In genomic region chr14:27235897-27236553, GRCm38 (mm10) we compare ENCODE assay signal across 13 mouse cellular contexts.
DNase-seq lines count a peak whose midpoint lies in the region; ATAC-seq and TF ChIP-seq lines count a peak whose summit lies in the region.
"Had no signal": no experiment of that assay in that cellular context is flagged by ENCODE, and none has a peak within 500 bp of the region (broad histone marks: within the 10 kb centered on the region; RNA-seq: fewer than 3 reads in every experiment).

No protein-coding gene starts in this region.

- no peak; the same call in 1 of the 2 replicates for TF ChIP-seq CTCF in lung, postnatal 0 days (IDR thresholded peaks at IDR 0.05)

- H3K4me1 ChIP-seq in hindbrain, embryonic 10.5 days (replicated peaks): peaks cover 20% of the 10 kb centered on the region
- peaks cover 2% of the 10 kb centered on the region; the same call in 1 of the 2 replicates for H3K4me1 ChIP-seq in hindbrain, embryonic 12.5 days
- peaks cover 5% of the 10 kb centered on the region for H3K4me1 ChIP-seq in lung, postnatal 0 days (ENCODE audit: insufficient read depth, low read depth, low read length)
- H3K4me1 ChIP-seq in forebrain, embryonic 13.5 days: no peaks in the 10 kb centered on the region

- H3K4me3 ChIP-seq in hindbrain, embryonic 10.5 days: no peak overlapping the region
- no peak overlapping the region for H3K4me3 ChIP-seq in hindbrain, embryonic 12.5 days
- no peak overlapping the region for H3K4me3 ChIP-seq in lung, postnatal 0 days (ENCODE audit: low read depth, low read length)
- H3K4me3 ChIP-seq in forebrain, embryonic 13.5 days: no peak overlapping the region
- H3K4me3 ChIP-seq: forebrain, embryonic 10.5 days had no signal

- no peaks in the 10 kb centered on the region for H3K27me3 ChIP-seq in hindbrain, embryonic 10.5 days (ENCODE audit: insufficient read depth, poor library complexity, severe bottlenecking)
- H3K27me3 ChIP-seq in hindbrain, embryonic 12.5 days: no peaks in the 10 kb centered on the region
- no peaks in the 10 kb centered on the region for H3K27me3 ChIP-seq in lung, postnatal 0 days (replicated peaks; ENCODE audit: insufficient read depth, low read length)
- no peaks in the 10 kb centered on the region for H3K27me3 ChIP-seq in forebrain, embryonic 13.5 days

- no peak for TF ChIP-seq EP300 in lung, postnatal 0 days (IDR thresholded peaks at IDR 0.05)

- peak; percentile 25 for DNase-seq in CD4-positive, CD25-positive, alpha-beta regulatory T cell, adult 2 months (ENCODE audit: low read depth, low spot score)
- DNase-seq in hindbrain, embryonic 10.5 days (ENCODE audit: low spot score): no peak
- no peak for DNase-seq in lung, postnatal 0 days (ENCODE audit: low spot score)
- DNase-seq in lung, adult 18-20 months: no peak
- DNase-seq in naive thymus-derived CD4-positive, alpha-beta T cell, adult 2 months (ENCODE audit: low read depth): peak; percentile 44
- DNase-seq: adrenal gland, adult 2 months; cerebellum, adult 9-10 months had no signal

- 75% methylated on average over 6 of the region's 6 CpGs for WGBS in hindbrain, embryonic 10.5 days
- WGBS in hindbrain, embryonic 12.5 days: 69% methylated on average over 6 of the region's 6 CpGs
- 58% methylated on average over 6 of the region's 6 CpGs for WGBS in lung, postnatal 0 days
- 80% methylated on average over 6 of the region's 6 CpGs for WGBS in forebrain, embryonic 13.5 days

- no peak overlapping the region for H3K4me2 ChIP-seq in hindbrain, embryonic 12.5 days (replicated peaks)
- H3K4me2 ChIP-seq in lung, postnatal 0 days (replicated peaks; ENCODE audit: low read depth, low read length): no peak overlapping the region
- no peak overlapping the region for H3K4me2 ChIP-seq in forebrain, embryonic 13.5 days
- H3K4me2 ChIP-seq: liver, embryonic 11.5 days had no signal

- H3K9me3 ChIP-seq in hindbrain, embryonic 10.5 days: no peaks in the 10 kb centered on the region
- no peaks in the 10 kb centered on the region for H3K9me3 ChIP-seq in hindbrain, embryonic 12.5 days (replicated peaks)
- no peaks in the 10 kb centered on the region for H3K9me3 ChIP-seq in lung, postnatal 0 days (ENCODE audit: low read length)
- H3K9me3 ChIP-seq in forebrain, embryonic 13.5 days (replicated peaks): no peaks in the 10 kb centered on the region
- H3K9me3 ChIP-seq: forebrain, embryonic 10.5 days had no signal

- peak overlapping the region; percentile 53 for H3K27ac ChIP-seq in hindbrain, embryonic 10.5 days
- H3K27ac ChIP-seq in hindbrain, embryonic 12.5 days: no peak overlapping the region
- 0 out of 2 replicates have a peak overlapping the region, but pooled peaks have one; percentile 16 for H3K27ac ChIP-seq in lung, postnatal 0 days (ENCODE audit: low read length)
- H3K27ac ChIP-seq in forebrain, embryonic 13.5 days: no peak overlapping the region

- no peak overlapping the region for H3K9ac ChIP-seq in hindbrain, embryonic 12.5 days
- no peak overlapping the region for H3K9ac ChIP-seq in lung, postnatal 0 days (replicated peaks; ENCODE audit: low read depth)
- no peak overlapping the region for H3K9ac ChIP-seq in forebrain, embryonic 13.5 days

- no peak for ATAC-seq in CD4-positive, CD25-positive, alpha-beta regulatory T cell, adult 4 months
- ATAC-seq in hindbrain, embryonic 12.5 days (ENCODE audit: low FRiP score): no peak
- no peak for ATAC-seq in lung, postnatal 0 days
- no peak for ATAC-seq in forebrain, embryonic 13.5 days
- ATAC-seq: midbrain, embryonic 16.5 days had no signal

- no peaks in the 10 kb centered on the region for H3K36me3 ChIP-seq in hindbrain, embryonic 10.5 days
- no peaks in the 10 kb centered on the region for H3K36me3 ChIP-seq in hindbrain, embryonic 12.5 days
- no peaks in the 10 kb centered on the region for H3K36me3 ChIP-seq in lung, postnatal 0 days (ENCODE audit: insufficient read depth, low read length)
- no peaks in the 10 kb centered on the region for H3K36me3 ChIP-seq in forebrain, embryonic 13.5 days (ENCODE audit: poor library complexity, severe bottlenecking)
- H3K36me3 ChIP-seq: forebrain, embryonic 10.5 days had no signal

Comparison
In these comparisons a context has a peak if more than half of its experiments do, and no peak if none do; other contexts are left out.
1. H3K27ac ChIP-seq: peak in hindbrain, embryonic 10.5 days (single experiment) and lung, postnatal 0 days (single experiment); none in hindbrain, embryonic 12.5 days (single experiment) and forebrain, embryonic 13.5 days (single experiment).
2. DNase-seq: peak in CD4-positive, CD25-positive, alpha-beta regulatory T cell, adult 2 months (single experiment) and naive thymus-derived CD4-positive, alpha-beta T cell, adult 2 months (single experiment); none in hindbrain, embryonic 10.5 days (single experiment), lung, postnatal 0 days (single experiment) and lung, adult 18-20 months (0 of 2).